Comparison of ENCODE assay signal across 19 mouse cellular contexts in the genomic region with DNA sequence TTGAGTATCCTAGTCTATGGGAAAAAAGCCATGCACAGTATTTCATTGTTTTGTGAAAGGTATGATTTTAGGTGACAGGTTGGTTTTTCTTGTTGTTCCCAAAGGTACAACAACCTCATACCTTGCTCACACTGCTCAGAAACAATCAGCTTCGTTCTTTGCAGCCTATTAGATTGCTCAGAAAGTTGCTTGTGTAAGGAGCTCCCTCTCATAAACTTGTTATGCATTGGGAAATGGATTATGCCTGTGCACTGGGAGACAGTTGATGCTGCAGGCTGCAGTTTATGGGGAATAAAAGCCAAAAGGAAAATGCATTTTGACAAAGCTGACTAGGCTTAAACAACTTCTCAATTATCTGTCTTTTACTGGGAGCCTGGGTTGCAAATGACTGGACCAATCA.
DNase-seq lines count a peak whose midpoint lies in the region; ATAC-seq and TF ChIP-seq lines count a peak whose summit lies in the region.
"Had no signal": no experiment of that assay in that cellular context is flagged by ENCODE, and none has a peak within 500 bp of the region (broad histone marks: within the 10 kb centered on the region; RNA-seq: fewer than 3 reads in every experiment).

No protein-coding gene starts in this region.

- DNase-seq in forebrain, embryonic 14.5 days (ENCODE audit: low spot score): no peak
- DNase-seq in midbrain, postnatal 0 days (ENCODE audit: low spot score): peak; percentile 7
- DNase-seq: adrenal gland, adult 2 months; adrenal gland, postnatal 10 days; adrenal gland, postnatal 25 days; cerebellum, adult 11-12 months; cerebellum, adult 2 months; cerebellum, adult 9-10 months; cerebellum, postnatal 10 days; cerebellum, postnatal 25 days; forebrain, postnatal 0 days had no signal

- no peaks in the 10 kb centered on the region for H3K27me3 ChIP-seq in forebrain, embryonic 14.5 days (replicated peaks; ENCODE audit: control insufficient read depth, insufficient read depth, low read length)
- no peaks in the 10 kb centered on the region for H3K27me3 ChIP-seq in forebrain, embryonic 12.5 days
- no peaks in the 10 kb centered on the region for H3K27me3 ChIP-seq in midbrain, postnatal 0 days (ENCODE audit: insufficient read depth, low read length)
- no peaks in the 10 kb centered on the region for H3K27me3 ChIP-seq in midbrain, embryonic 15.5 days (replicated peaks)
- no peaks in the 10 kb centered on the region for H3K27me3 ChIP-seq in neural tube, embryonic 14.5 days (ENCODE audit: control insufficient read depth, insufficient read depth, low read length)
- H3K27me3 ChIP-seq in neural tube, embryonic 15.5 days (replicated peaks): no peaks in the 10 kb centered on the region
- H3K27me3 ChIP-seq in hindbrain, embryonic 16.5 days (replicated peaks; ENCODE audit: control insufficient read depth, insufficient read depth, low read length): no peaks in the 10 kb centered on the region
- H3K27me3 ChIP-seq: embryonic facial prominence, embryonic 12.5 days; forebrain, embryonic 15.5 days had no signal

- no peak overlapping the region for H3K4me2 ChIP-seq in forebrain, embryonic 14.5 days (ENCODE audit: low read length)
- H3K4me2 ChIP-seq in forebrain, embryonic 12.5 days: no peak overlapping the region
- H3K4me2 ChIP-seq in midbrain, postnatal 0 days (ENCODE audit: low read depth, low read length, poor library complexity, severe bottlenecking): no peak overlapping the region
- H3K4me2 ChIP-seq in midbrain, embryonic 15.5 days: no peak overlapping the region
- H3K4me2 ChIP-seq in neural tube, embryonic 14.5 days (ENCODE audit: low read depth, low read length): no peak overlapping the region
- no peak overlapping the region for H3K4me2 ChIP-seq in neural tube, embryonic 15.5 days
- no peak overlapping the region for H3K4me2 ChIP-seq in hindbrain, embryonic 16.5 days (ENCODE audit: low read length)
- H3K4me2 ChIP-seq: embryonic facial prominence, embryonic 12.5 days; forebrain, embryonic 15.5 days had no signal

- H3K9ac ChIP-seq in forebrain, embryonic 14.5 days (ENCODE audit: low read length): no peak overlapping the region
- H3K9ac ChIP-seq in forebrain, embryonic 12.5 days: no peak overlapping the region
- no peak overlapping the region for H3K9ac ChIP-seq in midbrain, postnatal 0 days (replicated peaks; ENCODE audit: low read length, poor library complexity, severe bottlenecking)
- no peak overlapping the region for H3K9ac ChIP-seq in midbrain, embryonic 15.5 days
- H3K9ac ChIP-seq in neural tube, embryonic 14.5 days (replicated peaks; ENCODE audit: low read depth, low read length): no peak overlapping the region
- H3K9ac ChIP-seq in neural tube, embryonic 15.5 days (replicated peaks): no peak overlapping the region
- H3K9ac ChIP-seq in hindbrain, embryonic 16.5 days (ENCODE audit: low read depth, low read length): no peak overlapping the region
- H3K9ac ChIP-seq: embryonic facial prominence, embryonic 12.5 days; forebrain, embryonic 15.5 days; forebrain, postnatal 0 days had no signal

- no peak overlapping the region for H3K4me3 ChIP-seq in forebrain, embryonic 14.5 days (ENCODE audit: low read depth, low read length)
- no peak overlapping the region for H3K4me3 ChIP-seq in forebrain, embryonic 12.5 days (replicated peaks)
- H3K4me3 ChIP-seq in midbrain, postnatal 0 days (ENCODE audit: low read depth, low read length): no peak overlapping the region
- no peak overlapping the region for H3K4me3 ChIP-seq in midbrain, embryonic 15.5 days
- H3K4me3 ChIP-seq in neural tube, embryonic 14.5 days (ENCODE audit: low read depth, low read length): no peak overlapping the region
- no peak overlapping the region for H3K4me3 ChIP-seq in neural tube, embryonic 15.5 days (replicated peaks)
- H3K4me3 ChIP-seq in hindbrain, embryonic 16.5 days (ENCODE audit: low read length): no peak overlapping the region
- H3K4me3 ChIP-seq: embryonic facial prominence, embryonic 10.5 days; embryonic facial prominence, embryonic 12.5 days; forebrain, embryonic 15.5 days had no signal

- no peak for TF ChIP-seq CTCF in midbrain, postnatal 0 days (IDR thresholded peaks at IDR 0.05)

- H3K36me3 ChIP-seq in forebrain, embryonic 14.5 days (ENCODE audit: control insufficient read depth, insufficient read depth, low read length): no peaks in the 10 kb centered on the region
- H3K36me3 ChIP-seq in forebrain, embryonic 12.5 days (replicated peaks): no peaks in the 10 kb centered on the region
- H3K36me3 ChIP-seq in midbrain, postnatal 0 days (ENCODE audit: insufficient read depth, low read length): no peaks in the 10 kb centered on the region
- no peaks in the 10 kb centered on the region for H3K36me3 ChIP-seq in midbrain, embryonic 15.5 days (replicated peaks)
- H3K36me3 ChIP-seq in neural tube, embryonic 14.5 days (ENCODE audit: control insufficient read depth, insufficient read depth, low read length): no peaks in the 10 kb centered on the region
- H3K36me3 ChIP-seq in neural tube, embryonic 15.5 days: no peaks in the 10 kb centered on the region
- H3K36me3 ChIP-seq in hindbrain, embryonic 16.5 days (ENCODE audit: control insufficient read depth, insufficient read depth, low read length): no peaks in the 10 kb centered on the region
- H3K36me3 ChIP-seq: embryonic facial prominence, embryonic 10.5 days; embryonic facial prominence, embryonic 12.5 days; forebrain, embryonic 15.5 days had no signal

- 0 out of 2 replicates have a peak, but pooled peaks have one; percentile 29 for ATAC-seq in forebrain, embryonic 14.5 days
- no peak for ATAC-seq in forebrain, embryonic 12.5 days (ENCODE audit: low FRiP score)
- ATAC-seq in midbrain, postnatal 0 days (ENCODE audit: low FRiP score): no peak
- no peak for ATAC-seq in midbrain, embryonic 15.5 days (replicated peaks)
- ATAC-seq in neural tube, embryonic 14.5 days (ENCODE audit: low read depth): peak; percentile 70
- ATAC-seq in neural tube, embryonic 15.5 days (ENCODE audit: low FRiP score): no peak
- ATAC-seq in hindbrain, embryonic 16.5 days: no peak
- ATAC-seq: forebrain, embryonic 15.5 days; forebrain, postnatal 0 days had no signal

- H3K9me3 ChIP-seq in forebrain, embryonic 14.5 days (replicated peaks; ENCODE audit: control insufficient read depth, low read length): no peaks in the 10 kb centered on the region
- H3K9me3 ChIP-seq in forebrain, embryonic 12.5 days: no peaks in the 10 kb centered on the region
- H3K9me3 ChIP-seq in midbrain, postnatal 0 days (ENCODE audit: low read length): no peaks in the 10 kb centered on the region
- H3K9me3 ChIP-seq in midbrain, embryonic 15.5 days: no peaks in the 10 kb centered on the region
- no peaks in the 10 kb centered on the region for H3K9me3 ChIP-seq in neural tube, embryonic 14.5 days (ENCODE audit: control insufficient read depth, low read length)
- no peaks in the 10 kb centered on the region for H3K9me3 ChIP-seq in neural tube, embryonic 15.5 days (replicated peaks)
- no peaks in the 10 kb centered on the region for H3K9me3 ChIP-seq in hindbrain, embryonic 16.5 days (ENCODE audit: control insufficient read depth, low read length)
- H3K9me3 ChIP-seq: embryonic facial prominence, embryonic 10.5 days; embryonic facial prominence, embryonic 12.5 days; forebrain, embryonic 15.5 days had no signal

- H3K4me1 ChIP-seq in forebrain, embryonic 14.5 days (ENCODE audit: control insufficient read depth, insufficient read depth, low read length): no peaks in the 10 kb centered on the region
- H3K4me1 ChIP-seq in forebrain, embryonic 12.5 days: peaks cover 6% of the 10 kb centered on the region; the same call in 1 of the 2 replicates
- no peaks in the 10 kb centered on the region for H3K4me1 ChIP-seq in midbrain, postnatal 0 days (ENCODE audit: insufficient read depth, low read length)
- H3K4me1 ChIP-seq in midbrain, embryonic 15.5 days: no peaks in the 10 kb centered on the region; the same call in 1 of the 2 replicates
- no peaks in the 10 kb centered on the region for H3K4me1 ChIP-seq in neural tube, embryonic 14.5 days (ENCODE audit: control insufficient read depth, insufficient read depth, low read length)
- peaks cover 3% of the 10 kb centered on the region; the same call in 1 of the 2 replicates for H3K4me1 ChIP-seq in neural tube, embryonic 15.5 days
- H3K4me1 ChIP-seq in hindbrain, embryonic 16.5 days (ENCODE audit: control insufficient read depth, insufficient read depth, low read depth, low read length): no peaks in the 10 kb centered on the region
- H3K4me1 ChIP-seq: embryonic facial prominence, embryonic 12.5 days had no signal

- WGBS in forebrain, embryonic 14.5 days: 39% methylated on average over 1 of the region's 1 CpGs
- 69% methylated on average over 1 of the region's 1 CpGs for whole genome bisulfite sequencing in forebrain, embryonic 12.5 days
- 62% methylated on average over 1 of the region's 1 CpGs for WGBS in midbrain, postnatal 0 days
- WGBS in midbrain, embryonic 15.5 days: 58% methylated on average over 1 of the region's 1 CpGs
- 43% methylated on average over 1 of the region's 1 CpGs for WGBS in neural tube, embryonic 14.5 days
- WGBS in neural tube, embryonic 15.5 days: 24% methylated on average over 1 of the region's 1 CpGs
- WGBS in hindbrain, embryonic 16.5 days: 57% methylated on average over 1 of the region's 1 CpGs

- H3K27ac ChIP-seq in forebrain, embryonic 14.5 days (ENCODE audit: low read depth, low read length): no peak overlapping the region
- no peak overlapping the region for H3K27ac ChIP-seq in forebrain, embryonic 12.5 days
- H3K27ac ChIP-seq in midbrain, postnatal 0 days (ENCODE audit: low read depth, low read length): no peak overlapping the region
- no peak overlapping the region for H3K27ac ChIP-seq in midbrain, embryonic 15.5 days
- no peak overlapping the region for H3K27ac ChIP-seq in neural tube, embryonic 14.5 days (ENCODE audit: low read depth, low read length)
- no peak overlapping the region for H3K27ac ChIP-seq in neural tube, embryonic 15.5 days (replicated peaks)
- H3K27ac ChIP-seq in hindbrain, embryonic 16.5 days (ENCODE audit: low read depth, low read length): no peak overlapping the region
- H3K27ac ChIP-seq: embryonic facial prominence, embryonic 10.5 days; embryonic facial prominence, embryonic 12.5 days; forebrain, embryonic 15.5 days had no signal

Comparison
In these comparisons a context has a peak if more than half of its experiments do, and no peak if none do; other contexts are left out.
1. ATAC-seq: peak in forebrain, embryonic 14.5 days (single experiment) and neural tube, embryonic 14.5 days (single experiment); none in forebrain, embryonic 12.5 days (single experiment), midbrain, postnatal 0 days (single experiment), midbrain, embryonic 15.5 days (single experiment), neural tube, embryonic 15.5 days (single experiment) and hindbrain, embryonic 16.5 days (single experiment).